Mouse (Mus musculus): ENCODE measurements at regions not wholly inside any gene's neighbourhood (a gene's known extent, or its start where the extent isn't known, plus 50 kb on each side); places are given as distances from the start of the nearest gene placed in this dataset.

- no peak for TF ChIP-seq EP300 (IDR thresholded peaks at IDR 0.05; ENCODE audit: low read depth)
- no peak for TF ChIP-seq CTCF (IDR thresholded peaks at IDR 0.05; ENCODE audit: low read depth)
Measured at GRCm38 (mm10) chr13:28425116-28425515, 167.8 kb downstream of the Gm11361 start.
